ENCODE assay signal across 28 mouse cellular contexts in genomic region chr9:60801746-60802145, GRCm38 (mm10). TPM values are rescaled to one million over a fixed set of nuclear protein-coding genes. Genes with fewer than 3 reads are reported as not detected.
A peak's percentile ranks its signal among the peaks of the same experiment; 100 is the strongest.
DNase-seq lines count a peak whose midpoint lies in the region; ATAC-seq and TF ChIP-seq lines count a peak whose summit lies in the region.
"Had no signal": no experiment of that assay in that cellular context is flagged by ENCODE, and none has a peak within 500 bp of the region (broad histone marks: within the 10 kb centered on the region; RNA-seq: fewer than 3 reads in every experiment).

No protein-coding gene starts in this region.

- no peak overlapping the region for H3K4me3 ChIP-seq in kidney, adult 2 months (ENCODE audit: insufficient read depth, low read depth, low read length)
- no peak overlapping the region for H3K4me3 ChIP-seq in kidney, embryonic 14.5 days (ENCODE audit: low read length)
- H3K4me3 ChIP-seq in lung, embryonic 14.5 days (ENCODE audit: low read depth, low read length), result no peak overlapping the region
- no peak overlapping the region for H3K4me3 ChIP-seq in intestine, postnatal 0 days (ENCODE audit: low read depth, low read length)
- H3K4me3 ChIP-seq: erythroblast, embryonic 14.5 days; heart, embryonic 15.5 days; limb, embryonic 12.5 days; liver, embryonic 15.5 days; megakaryocyte, embryonic 14.5 days; midbrain, embryonic 12.5 days; neural tube, embryonic 13.5 days had no signal

- no peak for TF ChIP-seq CTCF in kidney, adult 2 months (conservative IDR thresholded peaks at IDR 0.05; ENCODE audit: insufficient read depth, insufficient read length, low read depth, low read length)
- TF ChIP-seq CTCF in lung, embryonic 14.5 days (IDR thresholded peaks at IDR 0.05; ENCODE audit: low read depth), result no peak
- TF ChIP-seq CTCF in intestine, postnatal 0 days (IDR thresholded peaks at IDR 0.05; ENCODE audit: low read depth), result no peak

- ATAC-seq in kidney, embryonic 14.5 days (ENCODE audit: low FRiP score, low TSS enrichment), result no peak
- ATAC-seq in lung, embryonic 14.5 days (ENCODE audit: insufficient read depth), result no peak
- no peak for ATAC-seq in intestine, postnatal 0 days
- ATAC-seq: activated CD4-positive, CD25-positive, alpha-beta regulatory T cell, adult 4 months; CD4-positive, CD25-positive, alpha-beta regulatory T cell, adult 4 months; forebrain, embryonic 16.5 days; hindbrain, postnatal 0 days had no signal

- H3K36me3 ChIP-seq in kidney, adult 2 months (ENCODE audit: control insufficient read depth, insufficient read depth, low read length), result no peaks in the 10 kb centered on the region
- no peaks in the 10 kb centered on the region for H3K36me3 ChIP-seq in kidney, embryonic 14.5 days (ENCODE audit: control insufficient read depth, insufficient read depth, low read length)
- H3K36me3 ChIP-seq in lung, embryonic 14.5 days (ENCODE audit: insufficient read depth), result no peaks in the 10 kb centered on the region
- peaks cover 5% of the 10 kb centered on the region; the same call in 1 of the 2 replicates for H3K36me3 ChIP-seq in intestine, postnatal 0 days (ENCODE audit: control insufficient read depth, insufficient read depth)
- H3K36me3 ChIP-seq: heart, embryonic 15.5 days; limb, embryonic 12.5 days; liver, embryonic 15.5 days; midbrain, embryonic 12.5 days; neural tube, embryonic 13.5 days had no signal

- H3K4me2 ChIP-seq in kidney, embryonic 14.5 days (replicated peaks; ENCODE audit: low read depth, low read length), result no peak overlapping the region
- H3K4me2 ChIP-seq in lung, embryonic 14.5 days, result peak overlapping the region; percentile 10; the same call in 1 of the 2 replicates
- H3K4me2 ChIP-seq in intestine, postnatal 0 days (replicated peaks; ENCODE audit: low read depth), result peak overlapping the region; percentile 93
- H3K4me2 ChIP-seq: heart, embryonic 15.5 days; limb, embryonic 12.5 days; liver, embryonic 15.5 days; midbrain, embryonic 12.5 days; neural tube, embryonic 13.5 days had no signal

- peak; percentile 43 for DNase-seq in kidney, adult 2 months
- no peak for DNase-seq in lung, embryonic 14.5 days
- no peak for DNase-seq in lung, adult 18-20 months
- DNase-seq in ZHBTc4 (ENCODE audit: low read depth, low spot score), result peak; percentile 60
- no peak for DNase-seq in cerebellum, adult 8-10 months
- DNase-seq in right cerebral cortex, postnatal 36 days (ENCODE audit: low spot score in 2 of 2), result no peak
- DNase-seq: adrenal gland, adult 2 months; adrenal gland, postnatal 36 days; cerebellum, adult 18-20 months; cerebellum, postnatal 14 days; gastrocnemius, postnatal 10 days; lung, postnatal 4 days; spleen, adult 18-20 months; thymus, adult 2 months; thymus, postnatal 36 days had no signal

- no peak overlapping the region for H3K27ac ChIP-seq in kidney, adult 2 months (ENCODE audit: insufficient read depth, low read depth, low read length)
- H3K27ac ChIP-seq in kidney, embryonic 14.5 days (ENCODE audit: low read depth, low read length), result no peak overlapping the region
- H3K27ac ChIP-seq in lung, embryonic 14.5 days (ENCODE audit: low read depth), result no peak overlapping the region
- H3K27ac ChIP-seq in intestine, postnatal 0 days (ENCODE audit: low read depth, low read length), result peak overlapping the region; percentile 57; the same call in 1 of the 2 replicates
- H3K27ac ChIP-seq: heart, embryonic 15.5 days; hindbrain, postnatal 0 days; limb, embryonic 12.5 days; liver, embryonic 15.5 days; midbrain, embryonic 12.5 days; neural tube, embryonic 13.5 days had no signal

- TF ChIP-seq POLR2A in kidney, adult 2 months (IDR thresholded peaks at IDR 0.05; ENCODE audit: low read depth, low read length), result no peak

- H3K9me3 ChIP-seq in kidney, embryonic 14.5 days (ENCODE audit: control insufficient read depth, low read length), result no peaks in the 10 kb centered on the region
- H3K9me3 ChIP-seq in lung, embryonic 14.5 days (ENCODE audit: low read depth, low read length), result no peaks in the 10 kb centered on the region
- no peaks in the 10 kb centered on the region for H3K9me3 ChIP-seq in intestine, postnatal 0 days (ENCODE audit: control insufficient read depth)
- H3K9me3 ChIP-seq: heart, embryonic 15.5 days; limb, embryonic 12.5 days; liver, embryonic 15.5 days; midbrain, embryonic 12.5 days; neural tube, embryonic 13.5 days had no signal

- H3K4me1 ChIP-seq in kidney, adult 2 months (ENCODE audit: control insufficient read depth, insufficient read depth, low read length), result peaks cover 5% of the 10 kb centered on the region; the same call in 1 of the 2 replicates
- 0 out of 2 replicates have a peak, but pooled peaks cover 4% of the 10 kb centered on the region for H3K4me1 ChIP-seq in kidney, embryonic 14.5 days (ENCODE audit: control insufficient read depth, insufficient read depth, low read length)
- H3K4me1 ChIP-seq in lung, embryonic 14.5 days (ENCODE audit: insufficient read depth), result peaks cover 9% of the 10 kb centered on the region; the same call in 1 of the 2 replicates
- H3K4me1 ChIP-seq in intestine, postnatal 0 days (replicated peaks; ENCODE audit: control insufficient read depth, insufficient read depth, low read length), result peaks cover 7% of the 10 kb centered on the region
- H3K4me1 ChIP-seq: heart, embryonic 15.5 days; liver, embryonic 15.5 days; megakaryocyte, embryonic 14.5 days had no signal

- no peak overlapping the region for H3K9ac ChIP-seq in kidney, embryonic 14.5 days (ENCODE audit: low read depth, low read length)
- no peak overlapping the region for H3K9ac ChIP-seq in lung, embryonic 14.5 days
- no peak overlapping the region for H3K9ac ChIP-seq in intestine, postnatal 0 days (ENCODE audit: low read depth, low read length)
- H3K9ac ChIP-seq: heart, embryonic 15.5 days; limb, embryonic 12.5 days; liver, embryonic 15.5 days; midbrain, embryonic 12.5 days; neural tube, embryonic 13.5 days had no signal

- WGBS in kidney, adult 2 months, result 86% methylated on average over 1 of the region's 1 CpGs
- 62% methylated on average over 1 of the region's 1 CpGs for WGBS in kidney, embryonic 14.5 days
- 57% methylated on average over 1 of the region's 1 CpGs for WGBS in lung, embryonic 14.5 days
- WGBS in intestine, postnatal 0 days, result 19% methylated on average over 1 of the region's 1 CpGs

- no peaks in the 10 kb centered on the region for H3K27me3 ChIP-seq in kidney, adult 2 months (replicated peaks; ENCODE audit: control insufficient read depth, insufficient read depth, low read length)
- H3K27me3 ChIP-seq in kidney, embryonic 14.5 days (ENCODE audit: control insufficient read depth, insufficient read depth, low read length), result no peaks in the 10 kb centered on the region
- H3K27me3 ChIP-seq in lung, embryonic 14.5 days (ENCODE audit: insufficient read depth, low read length), result no peaks in the 10 kb centered on the region
- H3K27me3 ChIP-seq in intestine, postnatal 0 days (replicated peaks; ENCODE audit: control insufficient read depth, insufficient read depth, low read length), result no peaks in the 10 kb centered on the region
- H3K27me3 ChIP-seq: heart, embryonic 15.5 days; liver, embryonic 15.5 days; midbrain, embryonic 12.5 days; neural tube, embryonic 13.5 days had no signal

RNA-seq across cellular contexts. Expression of gene Uaca, which starts 7.4 kb away (rescaled TPM):
- 13.5 and 16.4 TPM in 2 replicates for polyA plus RNA-seq in kidney, adult 2 months (2012; rRNA removed)
- polyA plus RNA-seq in kidney, embryonic 14.5 days (2014; fragmentation: Nextera tagmentation; extraction: Ambion mirVana), result 13.7 and 15.2 TPM in 2 replicates
- polyA plus RNA-seq in lung, embryonic 14.5 days (2014; fragmentation: Nextera tagmentation; extraction: Ambion mirVana), result 16.1 and 28.3 TPM in 2 replicates
- 34.6 and 39.3 TPM in 2 replicates for polyA plus RNA-seq in intestine, postnatal 0 days (2015; fragmentation: Nextera tagmentation; extraction: Ambion mirVana)
- polyA plus RNA-seq: activated CD4-positive, CD25-positive, alpha-beta regulatory T cell, adult 4 months; CD4-positive, CD25-positive, alpha-beta regulatory T cell, adult 4 months; erythroblast, embryonic 14.5 days had no signal

Comparison
In these comparisons a context has a peak if more than half of its experiments do, and no peak if none do; other contexts are left out.
1. DNase-seq: peak in kidney, adult 2 months (single experiment) and ZHBTc4 (single experiment); none in lung, embryonic 14.5 days (single experiment), lung, adult 18-20 months (0 of 2), cerebellum, adult 8-10 months (single experiment) and right cerebral cortex, postnatal 36 days (0 of 2).